Mouse (Mus musculus): ENCODE results near the gene Ncbp3. TPM values are rescaled to one million over a fixed set of nuclear protein-coding genes. Genes with fewer than 3 reads are reported as not detected.

Gene Ncbp3
- total RNA-seq, 2 experiments from 2014 or later = 8.3 to 8.9 TPM

DNA sequence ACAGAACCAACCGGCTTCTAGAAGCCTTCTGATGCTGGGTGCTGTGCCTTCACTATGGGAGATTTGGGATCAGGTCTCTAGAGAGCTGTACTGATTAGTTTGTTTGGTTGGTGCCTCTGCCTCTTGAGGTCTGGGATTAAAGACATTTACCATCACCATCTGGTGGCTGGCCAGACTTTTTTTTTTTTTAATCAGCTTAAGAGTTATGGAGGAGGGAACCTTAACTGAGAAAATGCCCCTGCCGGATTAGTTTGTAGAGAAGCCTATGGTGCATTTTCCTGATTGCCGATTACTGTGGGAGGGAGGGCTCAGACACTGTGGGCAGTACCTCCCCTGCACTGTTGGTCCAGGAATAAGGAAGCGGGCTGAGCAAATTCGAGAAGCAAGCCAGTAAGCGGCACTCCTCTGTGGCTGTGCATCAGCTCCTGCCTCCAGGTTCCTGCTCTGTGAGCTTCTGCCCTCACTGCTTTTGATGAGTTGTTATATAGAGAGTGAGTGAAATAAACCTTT is 29.7 kb downstream of the Ncbp3 start:
- no peak for DNase-seq (ENCODE audit: low spot score in 2 of 2)
- intact Hi-C loops (cut with DNase I) = no loop called here

DNA sequence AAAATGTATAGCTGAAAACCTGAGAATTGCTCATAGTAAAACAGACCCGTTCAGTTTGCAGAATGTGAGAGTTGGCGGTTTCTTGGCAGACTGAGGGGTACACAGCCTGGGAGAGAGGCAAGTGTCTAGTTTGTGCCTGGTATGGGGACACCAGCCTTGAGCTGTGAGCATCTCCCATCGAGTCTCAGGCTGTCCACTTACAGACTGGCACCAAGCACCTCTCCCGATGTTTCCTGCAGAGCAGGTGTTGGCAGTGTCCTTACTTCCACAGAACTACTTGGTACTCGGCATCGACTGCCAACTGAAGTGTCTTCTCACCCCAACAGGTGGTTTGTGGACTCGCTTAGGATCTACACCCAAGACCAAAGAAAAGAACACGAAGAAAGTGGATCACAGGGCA is 31.0 kb downstream of the Ncbp3 start:
- DNase-seq (ENCODE audit: low spot score in 2 of 2) = no peak
- intact Hi-C loops (cut with DNase I) = no loop called here

DNA sequence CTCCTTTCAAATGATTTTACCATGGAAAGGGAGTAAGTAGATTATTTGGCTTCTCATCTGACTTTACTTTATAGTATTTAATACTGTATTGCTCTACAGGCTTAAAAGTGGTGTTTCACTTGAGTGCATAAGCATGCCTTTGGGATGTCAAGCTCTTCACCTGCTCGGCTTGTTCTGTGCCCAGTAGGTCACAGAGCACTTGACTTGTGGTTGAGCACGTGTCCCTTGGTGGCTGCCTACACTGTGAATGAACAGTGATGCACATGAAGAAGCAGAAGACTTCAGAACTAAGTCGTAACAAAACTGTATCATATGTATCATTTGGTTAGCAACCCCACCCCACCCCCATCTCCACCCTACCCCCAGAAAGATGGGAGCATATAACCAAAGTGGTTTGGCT is 32.7 kb downstream of the Ncbp3 start:
- intact Hi-C loops (cut with DNase I) = no loop called here
- no peak for DNase-seq (ENCODE audit: low spot score in 2 of 2)

DNA sequence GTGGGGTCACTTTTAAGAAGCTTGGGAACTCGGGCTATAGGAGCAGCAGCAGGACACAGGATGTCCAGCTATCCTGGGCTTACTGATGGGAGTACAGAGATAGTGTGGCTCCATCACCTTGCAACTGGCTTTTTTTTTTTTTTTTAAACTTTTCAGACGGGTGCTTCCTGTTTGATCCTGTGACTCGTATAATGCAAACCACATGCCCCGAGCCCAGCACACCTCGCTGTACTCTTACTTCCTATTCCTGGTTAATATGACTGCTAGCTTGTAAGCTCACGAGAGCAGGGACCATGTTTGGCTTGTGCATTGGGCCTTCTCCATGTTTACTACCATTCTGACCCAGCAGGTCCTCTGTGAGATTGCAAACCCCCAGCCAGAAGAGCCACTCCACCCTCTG is 36.7 kb downstream of the Ncbp3 start:
- intact Hi-C loops (cut with DNase I) = no loop called here
- no peak for DNase-seq (ENCODE audit: low spot score in 2 of 2)

DNA sequence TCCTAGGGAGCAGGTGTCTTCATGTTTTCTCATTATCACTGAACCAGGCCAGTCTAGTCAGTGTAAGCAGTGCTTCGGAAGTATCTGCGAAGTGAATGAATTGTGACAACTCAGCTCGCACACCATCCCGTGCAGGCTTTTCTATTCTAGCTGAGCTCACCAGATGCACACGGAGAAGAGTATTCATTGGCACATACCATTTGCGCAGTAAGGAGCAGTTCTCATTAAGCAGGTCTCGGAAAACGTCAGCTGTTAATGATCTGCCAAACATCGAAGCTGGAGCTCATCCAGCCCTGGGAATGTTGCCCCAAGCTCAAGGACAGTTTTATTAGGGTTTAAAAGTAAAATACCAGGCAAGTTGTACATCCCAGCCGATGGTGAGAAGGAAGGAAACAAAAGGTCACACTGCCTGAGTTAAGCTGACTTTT is 37.2 kb downstream of the Ncbp3 start:
- intact Hi-C loops (cut with DNase I) = no loop called here
- DNase-seq (ENCODE audit: low spot score in 2 of 2) = peak in 1 of 2 experiments; percentile 30

DNA sequence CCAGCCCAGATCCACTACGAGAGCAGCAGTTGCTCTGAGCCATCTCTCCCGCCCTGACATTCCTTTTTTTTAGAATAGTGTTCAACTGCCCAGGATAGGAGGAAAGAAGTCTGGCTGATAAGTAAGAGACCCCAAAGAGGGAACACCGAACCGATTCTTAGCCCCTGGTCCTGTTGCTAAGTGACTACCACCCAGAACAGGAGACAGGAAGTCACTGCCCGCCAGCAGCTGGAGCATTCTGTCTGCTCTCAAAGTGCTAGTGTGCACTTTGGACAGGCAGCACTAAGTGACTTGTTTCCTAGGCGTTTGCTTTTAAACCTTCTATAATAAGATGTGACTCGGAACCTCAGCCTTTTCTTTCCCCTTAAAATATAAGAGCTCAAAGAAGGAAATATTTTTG is 37.8 kb downstream of the Ncbp3 start:
- DNase-seq (ENCODE audit: low spot score in 2 of 2) = no peak
- intact Hi-C loops (cut with DNase I) = no loop called here

DNA sequence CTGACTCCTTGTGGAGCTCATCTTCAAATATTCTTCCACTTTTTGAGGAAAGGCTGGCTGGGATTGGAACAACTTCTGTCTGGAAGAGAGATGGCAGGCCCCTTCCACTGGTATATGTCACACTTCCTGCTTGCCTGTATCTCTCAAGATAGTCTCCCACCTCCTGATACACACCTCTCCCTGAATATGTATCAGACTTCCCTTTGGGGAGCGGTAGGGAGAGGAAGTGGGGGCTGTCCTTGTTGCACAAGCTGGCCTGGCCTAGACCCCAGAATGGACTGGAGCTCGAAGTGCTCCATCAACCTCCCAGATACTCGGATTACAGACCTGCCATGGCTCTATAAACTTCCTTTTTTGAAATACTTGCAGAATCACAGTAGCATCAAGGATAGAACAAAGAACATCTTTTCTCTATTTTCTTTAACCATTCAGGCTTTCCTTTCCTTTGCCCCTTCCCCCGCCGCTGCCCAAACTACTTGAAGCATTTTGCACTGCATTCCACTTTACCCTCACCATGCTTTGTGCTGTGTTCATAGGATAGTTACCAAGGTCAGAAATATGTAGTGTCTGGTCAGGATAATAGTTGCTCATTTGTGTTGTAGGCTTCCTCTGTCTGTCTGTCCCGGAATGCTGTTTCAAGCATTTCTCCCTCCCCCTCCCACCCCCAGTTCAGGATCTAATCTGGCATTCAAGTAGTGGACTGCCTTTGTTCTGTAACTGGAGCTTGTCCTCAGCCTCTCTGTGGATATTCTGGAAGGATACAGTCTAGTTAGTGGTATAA is 40.3 kb downstream of the Ncbp3 start:
- no peak for DNase-seq (ENCODE audit: low spot score in 2 of 2)
- intact Hi-C loops (cut with DNase I) = no loop called here

DNA sequence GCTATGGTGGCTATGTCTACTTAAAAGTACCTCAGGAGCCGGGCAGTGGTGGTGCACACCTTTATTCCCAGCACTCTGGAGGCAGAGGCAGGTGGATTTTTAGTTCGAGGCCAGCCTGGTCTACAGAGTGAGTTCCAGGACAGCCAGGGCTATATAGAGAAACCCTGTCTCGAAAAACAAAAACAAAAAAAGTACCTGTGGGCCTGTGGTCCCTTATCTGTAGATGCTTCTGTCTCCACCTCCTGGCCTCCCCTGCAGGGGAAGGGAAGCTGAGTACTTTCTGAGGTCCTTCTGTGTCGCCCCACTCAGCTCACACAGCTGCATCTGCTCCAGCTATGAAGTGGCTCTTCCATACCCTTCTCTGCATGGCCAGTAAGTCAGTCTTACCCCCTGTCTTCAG is 42.7 kb downstream of the Ncbp3 start, which contains the start of gene Itgae:
TSS of gene Itgae (plus strand) at position 301 of the 400 bp plus-strand sequence.
- intact Hi-C loops (cut with DNase I) = no loop called here
- DNase-seq (ENCODE audit: low spot score in 2 of 2) = no peak

DNA sequence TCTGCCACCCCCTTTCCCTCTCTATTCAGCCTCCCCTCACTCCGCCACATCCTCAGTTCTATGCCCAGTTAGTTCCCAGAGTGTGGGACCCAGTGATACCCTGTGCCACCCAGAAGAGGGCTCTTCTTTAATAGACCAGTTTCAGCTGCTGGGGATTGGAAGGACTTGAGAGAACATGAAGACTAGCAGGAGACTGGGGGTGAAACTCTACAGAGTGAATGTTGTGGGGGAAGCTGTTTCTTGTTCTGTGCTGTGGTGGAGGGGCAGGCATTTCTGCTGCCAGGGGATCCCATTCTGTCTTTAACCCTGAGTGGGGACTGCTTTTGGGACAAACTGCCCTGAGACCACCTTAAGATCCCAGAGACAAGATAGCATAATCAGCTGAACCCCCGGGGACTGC is 43.2 kb downstream of the Ncbp3 start:
- DNase-seq (ENCODE audit: low spot score in 2 of 2) = no peak
- intact Hi-C loops (cut with DNase I) = no loop called here

DNA sequence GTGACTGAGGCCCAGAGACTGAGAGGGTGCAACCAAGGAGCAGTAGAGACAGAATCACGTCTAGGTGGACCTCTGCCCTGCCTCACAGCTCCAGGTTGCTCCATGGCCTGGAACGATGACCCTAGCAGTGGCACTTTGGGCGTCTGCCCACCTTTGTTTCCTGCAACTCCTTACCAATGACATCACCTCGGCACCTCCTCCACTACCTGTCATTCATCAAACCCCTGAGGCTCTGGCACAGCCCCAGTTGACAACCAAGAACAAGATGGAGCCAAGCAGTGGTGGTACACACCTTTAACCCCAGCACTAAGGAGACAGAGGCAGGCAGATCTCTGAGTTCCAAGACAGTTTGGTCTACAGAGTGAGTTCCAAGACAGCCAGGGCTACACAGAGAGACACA is 44.5 kb downstream of the Ncbp3 start:
- intact Hi-C loops (cut with DNase I) = no loop called here
- DNase-seq (ENCODE audit: low spot score in 2 of 2) = no peak

DNA sequence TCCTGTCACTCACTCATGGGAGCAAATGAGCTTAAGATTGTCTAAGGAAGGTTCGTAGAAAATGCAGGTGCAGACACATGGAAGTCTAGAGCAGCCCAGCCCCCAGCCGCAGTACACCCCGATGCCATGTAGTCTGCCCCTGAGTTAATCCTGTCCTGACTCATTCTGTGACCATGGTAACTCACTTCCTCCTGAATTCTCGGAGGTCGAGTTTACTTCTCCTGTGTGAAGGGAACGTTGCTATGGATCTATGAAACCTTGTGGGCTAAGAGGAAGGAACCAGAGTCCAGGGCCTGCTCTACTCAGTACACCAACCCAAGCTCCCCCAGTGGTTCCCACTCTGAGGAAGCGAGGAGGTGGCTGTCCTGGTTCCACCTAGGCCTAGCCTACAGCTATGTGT is 45.3 kb downstream of the Ncbp3 start:
- intact Hi-C loops (cut with DNase I) = no loop called here
- DNase-seq (ENCODE audit: low spot score in 2 of 2) = no peak

DNA sequence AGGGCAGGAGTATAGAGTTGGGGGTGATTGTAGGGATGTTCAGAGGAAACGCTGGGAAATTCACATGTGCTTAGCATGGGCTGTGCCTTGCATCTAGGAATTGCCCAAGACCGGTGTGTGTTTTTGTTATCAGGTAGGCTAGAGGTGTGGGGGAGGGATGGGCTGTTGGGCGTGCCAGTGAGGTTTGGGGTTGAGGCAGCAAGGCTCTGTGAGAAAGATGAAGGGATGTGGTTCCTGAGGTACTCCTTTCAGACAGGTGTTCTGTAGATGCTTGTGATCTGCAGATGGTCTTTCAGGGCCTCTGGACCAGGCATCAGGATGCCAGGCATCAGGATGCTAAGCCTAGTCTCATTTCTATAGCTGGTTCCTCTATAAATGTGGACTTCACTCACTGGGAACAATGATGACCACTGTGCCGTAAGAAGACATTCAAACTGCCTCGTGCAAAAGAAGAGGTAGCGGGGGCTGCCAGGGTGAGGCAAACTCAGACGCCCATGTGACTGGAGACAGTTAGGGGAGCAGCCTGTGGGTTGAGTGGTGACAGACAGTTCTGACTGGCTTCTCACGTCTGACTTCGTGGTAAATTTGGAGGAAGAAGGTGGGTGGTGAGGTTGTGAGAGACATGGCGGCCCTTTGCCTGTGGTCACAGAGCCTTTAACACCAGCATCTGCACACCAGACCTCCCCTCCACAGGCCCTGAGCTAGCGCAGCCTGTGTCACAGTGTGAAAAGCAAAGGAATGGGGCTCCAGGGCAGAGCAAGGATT is 46.8 kb downstream of the Ncbp3 start:
- intact Hi-C loops (cut with DNase I) = no loop called here
- DNase-seq (ENCODE audit: low spot score in 2 of 2) = no peak

DNA sequence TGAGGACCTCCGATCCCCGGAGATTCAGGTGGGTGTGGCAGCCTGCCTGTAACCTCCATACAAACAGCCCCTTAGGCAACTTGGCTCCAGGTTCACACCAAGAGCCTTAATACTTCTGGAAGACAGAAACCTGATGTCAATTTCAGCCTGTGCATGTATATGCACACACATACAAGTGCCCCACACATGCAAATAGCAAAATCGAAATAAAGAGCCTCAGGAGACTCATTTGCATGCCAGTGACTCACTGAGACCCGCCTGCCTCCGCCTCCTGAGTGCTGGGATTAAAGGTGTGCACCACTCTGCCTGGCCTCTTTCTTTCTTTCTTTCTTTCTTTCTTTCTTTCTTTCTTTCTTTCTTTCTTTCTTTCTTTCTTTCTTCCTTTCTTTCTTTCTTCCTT is 51.3 kb downstream of the Ncbp3 start:
- DNase-seq (ENCODE audit: low spot score in 2 of 2) = no peak
- intact Hi-C loops (cut with DNase I) = no loop called here

DNA sequence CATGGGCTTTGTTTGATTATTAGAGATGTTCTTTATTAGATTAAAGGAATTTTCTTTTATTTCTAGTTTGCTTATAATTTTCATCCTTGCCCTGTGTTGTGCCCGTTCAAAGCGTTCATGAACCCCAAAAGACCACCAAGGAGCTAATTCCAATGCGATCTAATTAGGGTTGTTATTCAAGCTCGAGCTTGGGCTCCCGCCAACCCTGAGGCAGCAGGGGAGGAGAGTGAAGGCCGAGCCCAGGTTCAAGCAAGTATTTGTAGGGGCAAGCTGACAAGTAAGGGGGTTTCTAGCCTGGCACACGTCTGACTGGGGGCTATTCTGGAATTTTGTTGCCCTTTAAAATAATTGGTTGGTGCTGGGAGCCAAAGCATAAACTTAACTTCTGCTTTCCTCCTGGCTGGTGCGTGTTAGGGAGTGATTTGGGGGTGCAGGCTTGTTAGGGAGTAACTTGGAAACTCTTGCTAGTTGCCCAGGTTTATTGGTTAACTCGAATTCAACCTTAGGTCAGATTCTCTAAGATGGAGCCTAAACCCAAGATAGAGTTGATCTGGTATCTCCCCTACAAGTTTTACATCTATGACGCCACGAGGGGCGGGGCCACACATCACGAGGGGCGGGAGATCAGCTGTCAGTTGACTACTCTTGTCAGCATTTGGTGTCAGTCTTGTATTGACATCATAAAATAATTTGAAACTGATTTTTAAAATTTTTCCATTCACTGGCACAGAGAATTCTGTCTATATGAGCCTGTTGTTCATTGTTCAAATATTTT is 52.6 kb downstream of the Ncbp3 start:
- DNase-seq (ENCODE audit: low spot score in 2 of 2) = no peak
- intact Hi-C loops (cut with DNase I) = no loop called here

DNA sequence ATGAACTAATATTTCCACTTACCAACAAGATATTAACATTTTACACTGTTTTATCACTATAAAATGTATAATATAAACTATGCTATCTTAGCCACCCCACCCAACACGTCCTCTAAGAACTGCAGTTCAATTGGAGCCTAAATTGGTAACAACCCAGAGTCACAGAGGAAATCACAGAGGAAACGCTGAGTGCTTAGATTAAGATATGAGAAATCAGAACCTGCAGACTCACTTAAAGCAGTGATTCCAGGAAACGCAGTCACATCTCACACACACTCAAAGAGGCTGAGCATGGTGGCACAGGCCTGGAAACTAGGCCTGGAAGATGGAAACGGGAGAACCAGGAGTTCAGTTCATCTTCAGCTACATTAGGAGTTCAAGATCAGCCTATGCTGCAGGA is 53.7 kb downstream of the Ncbp3 start:
- intact Hi-C loops (cut with DNase I) = no loop called here
- DNase-seq (ENCODE audit: low spot score in 2 of 2) = no peak

DNA sequence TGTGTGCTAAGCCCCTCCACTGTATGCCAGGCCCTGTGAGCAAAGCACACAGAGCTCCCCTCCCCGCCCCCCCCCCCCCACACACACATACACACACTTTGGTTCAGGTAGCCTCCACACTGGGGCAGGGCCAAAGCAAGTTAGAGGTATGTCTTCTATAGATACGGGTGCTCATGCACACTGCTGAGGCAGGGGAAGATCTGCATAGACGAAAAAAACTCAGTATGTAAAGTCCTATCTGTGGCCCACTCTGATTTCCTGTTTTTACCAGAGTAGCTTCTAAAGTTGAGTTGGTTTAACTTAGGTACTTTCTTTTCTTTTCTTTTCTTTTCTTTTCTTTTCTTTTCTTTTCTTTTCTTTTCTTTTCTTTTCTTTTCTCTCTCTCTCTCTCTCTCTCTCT is 57.7 kb downstream of the Ncbp3 start:
- intact Hi-C loops (cut with DNase I) = no loop called here
- DNase-seq (ENCODE audit: low spot score in 2 of 2) = no peak

DNA sequence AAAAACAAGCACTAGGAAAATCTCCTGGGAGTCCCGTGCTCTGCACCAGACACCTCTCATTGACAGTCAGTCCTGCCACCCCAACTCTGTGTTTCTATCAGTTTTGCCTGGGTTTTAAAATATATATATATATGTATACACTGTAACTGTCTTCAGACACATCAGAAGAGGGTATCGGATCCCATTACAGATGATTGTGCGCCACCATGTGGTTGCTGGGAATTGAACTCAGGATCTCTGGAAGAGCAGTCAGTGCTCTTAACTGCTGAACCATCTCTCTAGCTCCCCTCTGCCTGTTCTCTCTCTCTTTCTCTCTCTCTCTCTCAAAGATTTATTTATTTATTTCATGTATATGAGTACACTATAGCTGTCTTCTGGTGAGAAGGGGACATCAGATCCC is 59.8 kb downstream of the Ncbp3 start:
- DNase-seq (ENCODE audit: low spot score in 2 of 2) = peak; percentile 43 to 76
- intact Hi-C loops (cut with DNase I) = loop anchor here (1.0 kb wide), 1 partner anchor 36 kb away; no protein-coding TSS in a partner anchor

DNA sequence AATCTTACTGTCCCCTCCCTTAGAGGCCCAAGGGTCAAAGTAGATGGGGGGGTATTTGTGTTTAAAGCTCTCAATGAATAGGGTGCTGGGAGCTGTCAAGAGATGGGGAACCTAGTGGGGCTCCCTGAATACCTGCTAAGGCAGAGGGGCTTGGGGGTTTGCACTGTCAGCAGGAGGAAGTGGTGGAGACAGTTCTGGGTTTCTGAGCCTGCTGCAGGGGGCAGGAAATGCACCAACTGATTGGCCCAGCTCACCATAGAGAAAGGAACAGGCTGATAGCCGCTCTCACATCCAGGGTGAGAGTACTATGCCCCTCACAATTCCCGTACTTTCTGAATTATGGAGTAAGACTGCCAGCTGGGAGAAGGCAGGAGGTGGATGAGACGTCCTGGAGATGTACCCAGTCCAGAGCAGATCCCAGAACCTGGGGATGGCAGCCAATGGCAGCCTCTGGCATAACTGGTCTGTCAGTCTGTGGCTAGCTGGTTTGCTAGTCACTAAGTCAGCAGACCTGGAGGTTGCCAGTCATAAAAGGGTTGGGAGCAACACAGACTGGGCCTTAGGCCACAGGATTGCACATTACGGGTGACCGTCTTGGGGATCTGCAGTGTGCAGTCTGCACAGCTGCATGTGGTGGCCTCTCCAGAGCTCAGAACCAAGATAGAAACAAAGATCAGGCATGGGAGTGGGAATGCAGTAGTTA is 60.8 kb downstream of the Ncbp3 start:
- peak in 1 of 2 experiments; percentile 33 for DNase-seq (ENCODE audit: low spot score in 2 of 2)
- intact Hi-C loops (cut with DNase I) = no loop called here

DNA sequence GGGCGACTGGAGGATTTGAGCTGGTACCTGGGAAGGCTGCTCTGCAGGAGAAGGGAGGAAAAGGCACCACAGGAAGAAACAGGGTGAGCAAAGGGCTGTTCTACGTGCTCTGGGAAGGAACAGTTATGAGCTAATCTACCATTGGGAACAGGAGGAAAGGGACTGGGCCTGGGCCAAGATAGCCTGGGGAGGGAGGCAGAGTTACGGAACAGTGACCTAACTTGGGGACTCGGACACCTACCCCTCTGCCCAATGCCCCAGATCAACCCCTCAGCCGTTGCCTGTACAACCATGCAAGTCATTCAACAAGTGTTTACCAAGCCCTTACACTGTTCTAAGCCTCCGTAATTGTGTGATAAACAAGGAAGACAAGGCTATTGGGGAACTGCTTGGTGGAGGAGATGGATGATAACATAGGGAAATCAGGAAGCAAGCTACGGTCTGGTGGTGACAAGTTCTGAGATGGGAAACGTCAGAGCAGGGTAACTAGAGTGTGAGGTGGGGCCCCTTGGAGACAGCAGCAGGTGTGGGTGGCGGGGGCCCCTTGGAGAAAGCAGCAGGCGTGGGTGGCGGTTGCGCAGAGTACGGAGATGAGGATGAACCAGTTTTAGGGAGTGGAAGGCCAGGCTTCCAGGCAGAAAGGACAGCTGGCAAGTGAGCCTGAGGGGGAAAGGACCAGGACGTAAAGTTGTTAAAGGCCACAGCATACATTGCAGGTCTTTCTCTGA is 61.5 kb downstream of the Ncbp3 start:
- intact Hi-C loops (cut with DNase I) = no loop called here
- DNase-seq (ENCODE audit: low spot score in 2 of 2) = no peak
